Mouse (Mus musculus) urinary bladder, postnatal 14 days (tissue): ENCODE results near the gene Arpc2.

Experiments used
- DNase-seq: peaks from one replicate; pipeline ENCODE4 v3.0.0; 2021; ENCODE audit warnings: low spot score

Gene Arpc2

DNA sequence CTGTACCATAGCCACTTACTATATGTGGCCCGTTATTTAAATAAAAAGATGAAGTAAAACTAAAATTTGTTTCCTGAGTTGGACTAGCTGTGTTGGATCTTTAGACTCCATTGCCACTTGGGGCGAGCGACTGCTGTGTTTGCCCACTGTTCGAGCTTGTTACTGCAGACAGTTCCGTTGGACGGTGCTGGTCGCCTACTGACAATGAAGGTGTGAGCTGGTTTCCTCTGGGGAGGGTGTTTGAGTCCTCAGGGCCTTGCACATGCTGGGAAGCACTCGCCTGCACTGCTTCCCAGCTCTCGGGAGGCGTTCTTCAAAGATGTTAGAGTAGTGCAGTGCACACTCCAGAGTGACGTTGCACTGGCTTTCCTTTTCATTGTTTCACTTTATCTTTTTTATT lies 3.7 kb downstream of the Arpc2 start:
- no peak for DNase-seq

GRCm38 (mm10) chr1:74240311-74240710 lies 4.4 kb downstream of the Arpc2 start:
- DNase-seq, result no peak

DNA sequence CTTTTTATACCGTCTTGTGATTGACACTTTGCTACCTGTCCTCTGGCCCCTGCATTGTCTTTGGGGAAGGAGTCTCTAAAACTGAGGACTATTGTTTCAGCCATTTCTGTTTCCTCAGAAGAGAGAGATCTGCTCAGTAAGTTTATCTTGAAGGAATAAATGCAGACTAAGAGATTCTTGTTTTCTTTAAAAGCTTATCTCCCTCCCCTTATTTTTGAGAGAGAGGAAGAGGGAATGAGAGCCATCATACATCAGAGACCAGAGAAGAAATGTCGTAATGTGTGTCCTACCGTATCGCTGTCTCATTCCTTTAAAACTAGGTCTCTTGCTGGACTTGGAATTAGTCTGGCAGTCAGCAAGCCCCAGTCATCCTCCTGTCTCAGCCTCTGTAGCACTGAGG lies 4.9 kb downstream of the Arpc2 start:
- no peak for DNase-seq

DNA sequence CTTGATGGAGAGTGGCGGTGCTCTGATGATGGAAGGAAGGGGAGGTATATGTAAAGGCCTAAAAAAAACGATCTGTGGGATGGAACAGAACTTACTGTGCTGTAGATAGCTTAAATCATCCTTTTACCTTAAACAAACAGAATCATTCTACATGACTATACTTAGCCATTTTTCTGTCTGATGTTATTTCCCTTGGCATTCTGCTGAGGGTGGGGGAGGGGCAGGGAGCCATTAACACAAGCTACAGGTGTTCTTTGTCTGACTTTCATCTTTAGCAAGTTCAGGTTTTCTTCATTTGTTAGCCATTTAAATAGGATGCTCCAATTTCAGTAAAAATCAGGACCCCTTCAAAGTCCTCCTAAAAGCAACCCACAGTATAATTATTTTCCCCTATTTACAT lies 9.6 kb downstream of the Arpc2 start:
- DNase-seq, result no peak

DNA sequence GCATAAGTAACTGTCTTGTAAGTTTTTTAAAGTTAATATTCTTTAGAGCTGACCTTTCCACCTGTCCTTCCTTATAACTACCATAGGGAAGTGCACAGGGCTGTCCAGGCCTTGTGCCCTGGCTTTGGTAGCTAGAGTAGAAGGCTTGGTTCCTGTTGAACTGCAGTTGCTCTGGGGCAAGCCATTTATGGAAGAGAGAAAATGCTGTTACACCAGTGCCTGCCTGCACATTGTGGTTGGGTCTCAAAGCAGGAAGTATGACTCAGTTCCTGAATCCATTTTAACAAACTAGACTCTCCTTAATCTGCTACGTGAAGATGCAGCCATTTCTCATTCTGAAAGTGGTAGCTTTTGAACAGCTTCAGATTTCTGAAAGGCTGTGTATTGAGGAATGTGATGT lies 12.9 kb downstream of the Arpc2 start:
- DNase-seq, result peak; percentile 52

DNA sequence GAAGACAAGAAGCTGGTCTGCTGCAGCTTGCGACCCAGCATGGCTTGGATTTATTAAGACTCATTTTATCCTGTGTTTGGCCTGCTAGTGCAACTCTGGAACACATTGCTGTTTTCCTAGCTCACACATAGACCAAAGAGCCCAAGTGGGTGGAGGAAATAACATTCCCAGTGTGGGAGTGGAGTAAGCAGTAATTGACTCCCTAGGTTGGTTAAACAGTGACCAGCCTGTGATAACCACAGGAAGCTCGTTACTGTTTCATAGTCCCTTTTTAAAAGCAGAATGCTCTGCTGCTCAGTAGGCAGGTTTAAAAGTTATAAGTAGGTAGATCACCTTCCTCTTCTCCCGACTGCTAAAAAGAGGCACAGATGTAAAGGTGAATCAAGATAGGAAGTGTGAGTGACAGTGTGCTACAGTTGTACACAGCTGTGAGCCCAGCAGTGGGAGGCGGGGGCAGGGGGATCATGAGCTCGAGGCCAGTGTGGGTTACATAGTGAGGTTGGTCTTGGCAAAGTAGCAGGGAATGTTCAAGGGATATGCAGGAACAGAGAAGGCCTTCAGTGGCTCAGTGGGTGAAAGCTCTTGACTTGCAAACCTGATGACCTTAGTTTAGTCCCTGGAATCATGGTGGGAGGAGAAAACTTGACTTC lies 13.6 kb downstream of the Arpc2 start:
- peak; percentile 23 for DNase-seq

DNA sequence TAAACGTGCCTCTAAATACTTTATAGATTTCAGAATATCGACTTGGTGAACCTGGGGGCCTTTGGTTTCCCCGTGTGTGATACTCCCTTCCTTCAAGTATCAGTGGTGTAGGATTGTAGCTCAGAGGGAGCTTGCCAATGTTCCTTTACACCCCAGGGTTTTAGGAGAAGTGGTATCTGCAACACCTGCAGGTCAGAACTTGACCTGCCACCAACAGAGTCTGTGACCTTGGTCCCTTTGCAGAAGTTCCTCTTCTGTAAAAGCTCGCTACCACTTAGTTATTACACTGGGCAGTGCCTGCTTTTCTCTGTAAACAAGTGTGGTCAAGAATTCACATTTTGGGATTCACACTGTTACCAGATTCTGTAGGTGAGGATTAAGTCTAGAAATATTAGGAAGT lies 14.2 kb downstream of the Arpc2 start:
- no peak for DNase-seq

DNA sequence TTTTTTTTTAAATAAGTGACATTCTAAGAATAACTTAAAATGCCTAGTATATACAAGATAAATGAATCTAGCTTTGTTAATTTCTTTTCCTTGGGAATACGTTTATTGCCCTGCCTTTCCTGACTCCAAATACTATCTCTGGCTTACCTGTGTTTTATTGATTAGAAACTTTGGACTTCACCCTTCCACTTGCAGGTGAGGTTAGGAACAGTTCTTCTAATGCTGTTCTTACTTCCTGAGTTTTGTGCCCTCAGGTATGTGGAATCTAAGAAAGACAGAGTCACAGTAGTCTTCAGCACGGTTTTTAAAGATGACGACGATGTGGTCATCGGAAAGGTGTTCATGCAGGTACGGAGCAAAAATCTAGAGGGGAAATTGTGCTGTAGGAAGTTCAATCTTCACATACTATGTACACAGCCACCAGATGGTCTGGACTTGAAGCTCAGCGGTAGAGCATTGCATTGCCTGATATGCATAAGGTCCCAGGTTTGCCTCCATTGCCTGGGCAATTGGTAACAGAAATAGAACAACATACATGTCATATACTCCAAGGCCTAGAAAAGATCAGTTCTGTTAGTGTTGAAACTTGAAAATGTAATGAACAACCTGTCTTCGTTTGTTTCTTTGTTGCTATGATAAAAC lies 19.9 kb downstream of the Arpc2 start:
- no peak for DNase-seq

DNA sequence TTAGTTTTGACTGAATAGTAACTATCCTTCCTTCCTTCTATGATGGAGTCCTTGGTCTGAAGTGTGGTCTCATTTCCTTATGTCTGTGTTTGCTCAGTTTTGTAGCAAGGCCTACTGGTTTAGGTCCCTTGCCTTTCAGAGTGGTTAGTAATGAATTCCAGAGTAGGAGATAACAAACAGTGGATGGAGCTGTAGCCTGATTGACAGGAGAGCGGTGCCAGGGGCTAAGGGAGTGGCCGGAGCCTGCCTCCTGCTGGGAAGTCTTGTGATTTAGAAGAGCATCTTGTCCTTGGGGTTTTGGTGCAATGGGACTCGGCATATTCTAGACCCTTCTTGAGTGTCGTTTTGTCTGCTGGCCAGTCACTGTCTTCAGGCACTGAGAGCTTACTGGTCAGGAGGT lies 20.9 kb downstream of the Arpc2 start:
- DNase-seq, result no peak

GRCm38 (mm10) chr1:74262510-74262909 lies 26.6 kb downstream of the Arpc2 start:
- DNase-seq, result no peak

DNA sequence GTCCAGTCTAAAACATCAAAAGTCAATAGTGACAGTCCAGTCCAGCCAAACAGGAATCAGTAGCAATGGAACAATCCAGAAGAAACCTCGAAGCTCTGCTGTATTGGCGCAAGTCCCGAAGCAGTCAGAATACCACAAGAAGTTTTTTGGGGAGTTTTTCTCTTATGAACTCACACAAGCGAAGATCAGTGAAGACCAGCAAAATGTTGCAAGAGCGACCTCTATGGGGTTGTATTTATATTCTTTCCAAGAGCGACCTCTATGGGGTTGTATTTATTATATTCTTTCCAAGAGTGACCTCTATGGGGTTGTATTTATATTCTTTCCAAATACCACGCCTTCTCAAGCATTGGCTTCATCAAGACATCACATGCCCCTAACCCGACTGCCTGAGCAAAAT lies 32.9 kb downstream of the Arpc2 start:
- DNase-seq, result no peak

- no peak for DNase-seq
Observed at GRCm38 (mm10) chr1:74271659-74272058, 35.8 kb downstream of the Arpc2 start.

DNA sequence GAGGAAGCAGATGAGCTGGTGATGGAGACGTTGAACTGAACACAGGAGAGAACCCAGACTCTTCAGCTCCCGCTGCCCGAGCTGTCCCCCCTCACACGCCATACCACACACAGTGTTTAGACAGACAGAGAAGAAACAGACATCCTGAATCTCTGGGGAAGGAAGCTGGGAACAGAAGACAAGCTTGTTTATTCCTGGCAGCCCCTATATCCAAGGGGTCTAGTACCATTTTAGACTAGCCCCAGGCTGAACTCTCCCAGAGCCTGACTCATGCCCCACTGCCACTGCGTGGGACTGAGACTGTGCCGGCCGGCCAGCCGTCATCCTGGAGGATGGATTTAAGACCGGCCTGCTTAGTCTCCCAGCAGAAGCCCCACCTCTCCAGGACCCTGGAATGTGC lies 39.1 kb downstream of the Arpc2 start:
- DNase-seq, result no peak

- DNase-seq, result no peak
Observed at GRCm38 (mm10) chr1:74277041-74277440, 41.2 kb downstream of the Arpc2 start.

- DNase-seq, result no peak
Observed at GRCm38 (mm10) chr1:74277883-74278537, 42.1 kb downstream of the Arpc2 start.

DNA sequence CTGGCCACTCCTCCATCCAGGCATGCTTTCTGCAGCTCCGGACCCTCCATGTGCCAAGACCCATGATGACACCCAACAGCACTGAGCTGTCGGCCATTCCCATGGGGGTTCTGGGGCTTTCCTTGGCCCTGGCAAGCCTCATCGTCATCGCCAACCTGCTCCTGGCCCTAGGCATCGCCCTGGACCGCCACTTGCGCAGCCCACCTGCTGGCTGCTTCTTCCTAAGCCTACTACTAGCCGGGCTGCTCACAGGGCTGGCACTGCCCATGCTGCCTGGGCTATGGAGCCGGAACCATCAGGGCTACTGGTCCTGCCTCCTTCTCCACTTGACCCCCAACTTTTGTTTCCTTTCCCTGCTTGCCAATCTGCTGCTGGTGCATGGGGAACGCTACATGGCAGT lies 42.7 kb downstream of the Arpc2 start, which contains the start of gene Gpbar1:
TSS of gene Gpbar1 (plus strand) at position 13 of the 400 bp plus-strand sequence.
- no peak for DNase-seq

DNA sequence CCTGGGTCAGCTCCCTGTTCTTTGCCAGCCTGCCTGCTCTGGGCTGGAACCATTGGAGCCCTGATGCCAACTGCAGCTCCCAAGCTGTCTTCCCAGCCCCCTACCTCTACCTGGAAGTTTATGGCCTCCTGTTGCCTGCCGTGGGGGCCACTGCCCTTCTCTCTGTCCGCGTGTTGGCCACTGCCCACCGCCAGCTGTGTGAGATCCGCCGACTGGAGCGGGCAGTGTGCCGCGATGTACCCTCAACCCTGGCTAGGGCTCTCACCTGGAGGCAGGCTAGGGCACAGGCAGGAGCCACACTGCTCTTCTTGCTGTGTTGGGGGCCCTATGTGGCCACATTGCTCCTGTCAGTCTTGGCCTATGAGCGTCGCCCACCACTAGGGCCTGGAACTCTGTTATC lies 43.1 kb downstream of the Arpc2 start:
- DNase-seq, result no peak

DNA sequence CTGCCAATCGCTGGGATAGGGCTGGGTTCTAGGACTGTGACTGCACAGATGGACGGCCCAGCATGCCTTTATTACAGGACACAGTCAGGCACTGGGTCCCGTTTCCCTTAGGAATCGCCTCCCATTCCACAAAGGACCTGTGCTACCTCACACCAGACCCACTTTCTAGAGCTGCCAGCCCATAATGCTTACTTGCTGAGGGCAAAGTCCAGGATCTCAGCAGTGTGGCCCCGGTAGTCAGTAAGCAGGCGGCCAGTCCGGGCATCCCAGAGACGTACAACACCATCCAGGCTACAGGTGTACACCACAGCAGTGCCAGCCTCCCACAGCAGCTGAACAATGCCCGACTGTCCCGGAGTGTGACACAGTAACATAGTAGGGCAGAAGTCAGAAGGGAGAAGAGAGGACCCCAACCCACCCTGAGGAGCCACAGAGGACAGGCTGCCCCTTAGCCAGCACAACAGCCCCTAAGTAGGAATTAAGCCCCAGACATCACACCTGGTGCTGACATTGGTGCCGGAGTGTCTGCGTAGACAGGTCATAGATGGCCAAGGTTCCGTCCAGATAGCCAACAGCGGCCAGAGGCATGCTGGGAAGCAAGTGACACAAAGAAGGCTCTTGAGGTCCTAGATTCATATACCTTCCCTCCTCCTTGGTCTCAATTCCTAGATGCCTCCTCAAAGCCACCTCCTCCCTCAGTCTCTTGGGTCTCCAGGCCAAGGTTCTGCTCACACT lies 44.9 kb downstream of the Arpc2 start:
- DNase-seq, result no peak

DNA sequence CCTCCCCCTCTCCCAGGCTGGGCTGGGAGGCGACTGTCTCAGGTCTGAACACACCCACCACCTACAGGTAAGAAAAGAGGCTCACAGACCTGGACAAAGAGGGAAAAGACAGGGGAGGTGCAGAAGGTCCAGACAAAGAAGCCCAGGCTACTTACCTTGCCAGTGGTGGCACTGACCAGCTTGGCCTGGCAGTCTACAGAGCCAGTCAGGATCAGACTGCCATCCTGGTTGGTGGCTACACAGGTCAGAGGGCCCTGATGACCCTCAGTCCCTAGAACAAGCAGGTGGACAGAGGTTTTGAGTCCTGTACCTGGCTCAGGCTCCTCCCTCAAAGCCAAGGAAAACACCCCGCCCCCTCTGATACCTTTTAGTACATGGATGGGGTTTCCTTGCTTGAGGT lies 45.5 kb downstream of the Arpc2 start:
- DNase-seq, result no peak

- DNase-seq, result no peak
Observed at GRCm38 (mm10) chr1:74281886-74282285, 46.0 kb downstream of the Arpc2 start.

DNA sequence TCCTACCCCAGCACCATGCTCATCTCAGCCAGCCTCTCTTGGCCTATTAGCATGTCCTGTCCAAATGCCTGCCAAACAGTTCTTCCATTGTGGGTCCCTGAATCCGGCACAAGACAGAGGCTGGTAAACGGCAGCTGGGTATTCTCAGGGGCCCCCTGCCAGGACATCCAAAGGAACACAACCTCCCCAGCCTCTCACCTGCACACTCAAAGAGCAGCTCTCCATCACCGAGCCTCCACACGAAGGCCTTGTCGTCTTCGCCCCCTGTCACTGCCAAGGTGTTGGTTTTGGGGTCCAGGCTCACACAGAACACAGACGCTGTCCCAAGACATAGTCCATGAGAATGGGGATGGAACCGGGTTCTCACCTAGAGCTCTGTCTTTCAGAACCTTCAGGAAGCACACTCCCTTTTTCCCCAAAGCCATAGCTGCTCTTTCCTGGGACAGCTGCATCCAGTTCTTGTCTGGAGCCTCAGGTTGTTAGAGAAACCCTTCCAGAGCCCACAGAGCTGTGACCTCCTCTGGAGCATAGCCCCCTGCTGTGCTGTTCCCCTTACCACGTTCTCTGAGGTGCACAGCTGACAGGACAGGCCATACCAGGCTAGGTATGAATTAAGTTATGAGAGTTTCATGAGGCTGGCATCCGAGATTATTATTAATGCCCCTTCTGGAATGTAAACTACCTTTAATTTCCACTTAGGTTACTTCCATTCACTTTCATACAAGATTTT lies 47.2 kb downstream of the Arpc2 start:
- DNase-seq, result no peak
